Mouse (Mus musculus) cortical plate, adult 2 months (tissue): ENCODE data around the gene Apod. TPM values are rescaled to one million over a fixed set of nuclear protein-coding genes. Genes with fewer than 3 reads are reported as not detected.
A peak's percentile ranks its signal among the peaks of the same experiment; 100 is the strongest.

Source experiments
- H3K27ac ChIP-seq: fragments of 200-500 bp; 2 replicates; pipeline ENCODE4 v1.5.1; 2012; ENCODE audit warnings: low read length, control low read depth, inconsistent platforms; ENCODE audit not compliant: insufficient read depth
- H3K4me1 ChIP-seq: fragments of 200-500 bp; 2 replicates; pipeline ENCODE4 v1.6.1; 2011; ENCODE audit warnings: low read length; ENCODE audit not compliant: control insufficient read depth, insufficient read depth
- H3K4me3 ChIP-seq: fragments of 200-500 bp; 2 replicates; pipeline ENCODE4 v1.5.1; 2011; ENCODE audit warnings: mild to moderate bottlenecking, low read length, control low read depth; ENCODE audit not compliant: insufficient read depth
- CTCF ChIP-seq: fragments of 200-500 bp; IDR thresholded peaks from 2 replicates; pipeline ENCODE4 v1.5.1; 2011; ENCODE audit warnings: mild to moderate bottlenecking, control low read depth, low read length; ENCODE audit not compliant: insufficient read depth; ENCODE audit errors: extremely low read depth
- POLR2A ChIP-seq: fragments of 200-500 bp; IDR thresholded peaks from 2 replicates; pipeline ENCODE4 v1.6.1; 2011; ENCODE audit warnings: mild to moderate bottlenecking, low read length, control low read depth; ENCODE audit not compliant: insufficient read depth; ENCODE audit errors: extremely low read depth
- polyA plus RNA-seq: library from polyadenylated mRNA; depleted of rRNA; stranded (reverse); fragments of >200 nt; gene quantifications from 2 replicates; pipeline ENCODE4 v1.2.3, GENCODE M21; 2012; rRNA removed

The Apod gene
- polyA plus RNA-seq, result 224 and 296 TPM in 2 replicates

- peaks cover 7% of the 10 kb centered on the region for H3K4me1 ChIP-seq
- TF ChIP-seq CTCF, result no peak
- TF ChIP-seq POLR2A, result no peak
- peak within 1 kb of the TSS; percentile 85 for H3K27ac ChIP-seq
- no peak within 1 kb of the TSS for H3K4me3 ChIP-seq
Measured at GRCm38 (mm10) chr16:31314497-31315233, at the start of gene Apod. Gene Apod, minus strand, starts transcription at chr16:31314808.

- TF ChIP-seq POLR2A (no peak), CTCF (no peak)
- 0 out of 2 replicates have a peak overlapping the region, but pooled peaks have one; percentile 48 for H3K27ac ChIP-seq
- no peak overlapping the region for H3K4me3 ChIP-seq
- peaks cover 6% of the 10 kb centered on the region for H3K4me1 ChIP-seq
Measured at GRCm38 (mm10) chr16:31363685-31364436, 49.3 kb upstream of the Apod start.

- TF ChIP-seq POLR2A, result no peak
- no peak for TF ChIP-seq CTCF
- Histone ChIP-seq H3K4me1 (no peaks in the 10 kb centered on the region), H3K4me3 (no peak overlapping the region), H3K27ac (no peak overlapping the region)
Measured at GRCm38 (mm10) chr16:31359542-31359941, 44.9 kb upstream of the Apod start.

GRCm38 (mm10) chr16:31358991-31359390 lies 44.4 kb upstream of the Apod start:
- H3K4me1 ChIP-seq, result no peaks in the 10 kb centered on the region
- H3K27ac ChIP-seq, result no peak overlapping the region
- no peak overlapping the region for H3K4me3 ChIP-seq
- TF ChIP-seq CTCF (no peak), POLR2A (no peak)

GRCm38 (mm10) chr16:31358576-31358975 lies 44.0 kb upstream of the Apod start:
- H3K4me3 ChIP-seq, result no peak overlapping the region
- no peak overlapping the region for H3K27ac ChIP-seq
- no peak for TF ChIP-seq CTCF
- no peak for TF ChIP-seq POLR2A
- no peaks in the 10 kb centered on the region for H3K4me1 ChIP-seq

- no peak for TF ChIP-seq CTCF
- TF ChIP-seq POLR2A, result no peak
Measured at GRCm38 (mm10) chr16:31355882-31356281, 41.3 kb upstream of the Apod start.

GRCm38 (mm10) chr16:31354341-31355329 lies 40.0 kb upstream of the Apod start:
- TF ChIP-seq CTCF, result peak; percentile 89
- no peak for TF ChIP-seq POLR2A
- no peak overlapping the region for H3K4me3 ChIP-seq
- H3K27ac ChIP-seq, result no peak overlapping the region
- no peaks in the 10 kb centered on the region for H3K4me1 ChIP-seq

More at GRCm38 (mm10) chr16:31355882-31356281, 41.3 kb upstream of the Apod start:
- H3K27ac ChIP-seq, result no peak overlapping the region
- no peak overlapping the region for H3K4me3 ChIP-seq
- H3K4me1 ChIP-seq, result no peaks in the 10 kb centered on the region

- H3K27ac ChIP-seq, result no peak overlapping the region
- no peaks in the 10 kb centered on the region for H3K4me1 ChIP-seq
- H3K4me3 ChIP-seq, result no peak overlapping the region
- TF ChIP-seq CTCF (peak; percentile 42), POLR2A (no peak)
Measured at GRCm38 (mm10) chr16:31352996-31353395, 38.4 kb upstream of the Apod start.

- H3K4me1 ChIP-seq, result peaks cover 2% of the 10 kb centered on the region; the same call in 1 of the 2 replicates
- H3K4me3 ChIP-seq, result peak overlapping the region; percentile 2; the same call in 1 of the 2 replicates
- peak; percentile 84 for TF ChIP-seq CTCF
- no peak for TF ChIP-seq POLR2A
- no peak overlapping the region for H3K27ac ChIP-seq
Measured at GRCm38 (mm10) chr16:31347581-31347980, 33.0 kb upstream of the Apod start.
